Mouse (Mus musculus): ENCODE data around the gene Rnaseh1.

The Rnaseh1 gene

GRCm38 (mm10) chr12:28649141-28650110 lies at the start of gene Rnaseh1:
Gene Rnaseh1 (plus strand): TSS chr12:28649602.
- peak; percentile 81 for DNase-seq (ENCODE audit: low read depth, low spot score)

- no peak for DNase-seq (ENCODE audit: low read depth, low spot score)
These were observed 47.1 kb upstream of the Rnaseh1 start for GRCm38 (mm10) chr12:28602259-28602658.

- no peak for DNase-seq (ENCODE audit: low read depth, low spot score)
These were observed 45.9 kb upstream of the Rnaseh1 start for GRCm38 (mm10) chr12:28603494-28603893.

- no peak for DNase-seq (ENCODE audit: low read depth, low spot score)
These were observed 41.7 kb upstream of the Rnaseh1 start for GRCm38 (mm10) chr12:28607546-28608305.

GRCm38 (mm10) chr12:28612391-28612790 lies 37.0 kb upstream of the Rnaseh1 start:
- DNase-seq (ENCODE audit: low read depth, low spot score) = no peak

- no peak for DNase-seq (ENCODE audit: low read depth, low spot score)
These were observed 35.0 kb upstream of the Rnaseh1 start for GRCm38 (mm10) chr12:28614401-28614800.

GRCm38 (mm10) chr12:28617297-28617696 lies 32.1 kb upstream of the Rnaseh1 start:
- DNase-seq (ENCODE audit: low read depth, low spot score) = no peak

- no peak for DNase-seq (ENCODE audit: low read depth, low spot score)
These were observed 27.8 kb upstream of the Rnaseh1 start for GRCm38 (mm10) chr12:28621451-28622166.

GRCm38 (mm10) chr12:28622167-28622532 lies 27.3 kb upstream of the Rnaseh1 start:
- DNase-seq (ENCODE audit: low read depth, low spot score) = no peak

- no peak for DNase-seq (ENCODE audit: low read depth, low spot score)
These were observed 26.8 kb upstream of the Rnaseh1 start for GRCm38 (mm10) chr12:28622641-28623040.

- no peak for DNase-seq (ENCODE audit: low read depth, low spot score)
These were observed 26.2 kb upstream of the Rnaseh1 start, which contains the start of gene Colec11 for GRCm38 (mm10) chr12:28623195-28623594. Gene Colec11 (minus strand): TSS chr12:28623377.

GRCm38 (mm10) chr12:28624251-28624650 lies 25.2 kb upstream of the Rnaseh1 start:
- DNase-seq (ENCODE audit: low read depth, low spot score) = no peak

- DNase-seq (ENCODE audit: low read depth, low spot score) = no peak
These were observed 24.0 kb upstream of the Rnaseh1 start for GRCm38 (mm10) chr12:28625407-28625806.

GRCm38 (mm10) chr12:28627092-28627491 lies 22.3 kb upstream of the Rnaseh1 start:
- DNase-seq (ENCODE audit: low read depth, low spot score) = no peak

- DNase-seq (ENCODE audit: low read depth, low spot score) = no peak
These were observed 21.0 kb upstream of the Rnaseh1 start for GRCm38 (mm10) chr12:28628436-28628835.

GRCm38 (mm10) chr12:28635058-28635534 lies 14.3 kb upstream of the Rnaseh1 start:
- no peak for DNase-seq (ENCODE audit: low read depth, low spot score)

GRCm38 (mm10) chr12:28635535-28636476 lies 13.6 kb upstream of the Rnaseh1 start, which contains the start of gene Rps7:
Gene Rps7 (minus strand): TSS chr12:28635953.
- peak; percentile 95 for DNase-seq (ENCODE audit: low read depth, low spot score)

- DNase-seq (ENCODE audit: low read depth, low spot score) = no peak
These were observed 12.9 kb upstream of the Rnaseh1 start for GRCm38 (mm10) chr12:28636543-28636942.

- DNase-seq (ENCODE audit: low read depth, low spot score) = no peak
These were observed 10.6 kb upstream of the Rnaseh1 start for GRCm38 (mm10) chr12:28638778-28639177.

GRCm38 (mm10) chr12:28662628-28663027 lies 13.2 kb downstream of the Rnaseh1 start:
- no peak for DNase-seq (ENCODE audit: low read depth, low spot score)
